Mouse (Mus musculus) ES-Bruce4 (cell line): ENCODE data around the gene C8g. TPM values are rescaled to one million over a fixed set of nuclear protein-coding genes. Genes with fewer than 3 reads are reported as not detected.

ENCODE experiments used
- H3K27ac ChIP-seq: 2 replicates; pipeline ENCODE4 v1.5.1; 2012; ENCODE audit warnings: low read length, inconsistent platforms; ENCODE audit not compliant: insufficient read depth
- H3K27me3 ChIP-seq: 2 replicates; pipeline ENCODE4 v1.6.1; 2012; ENCODE audit warnings: mild to moderate bottlenecking, low read length, inconsistent platforms; ENCODE audit not compliant: control insufficient read depth, poor library complexity, insufficient read depth, severe bottlenecking
- H3K36me3 ChIP-seq: 2 replicates; pipeline ENCODE4 v1.6.1; 2012; ENCODE audit warnings: inconsistent platforms, mild to moderate bottlenecking, low read length, moderate library complexity; ENCODE audit not compliant: control insufficient read depth, poor library complexity, insufficient read depth, severe bottlenecking
- H3K4me1 ChIP-seq: one replicate; pipeline ENCODE4 v1.8.1; 2011; ENCODE audit warnings: low read length; ENCODE audit not compliant: control insufficient read depth, insufficient read depth
- H3K4me3 ChIP-seq: 2 replicates; pipeline ENCODE4 v1.5.1; 2011; ENCODE audit warnings: low read depth, mild to moderate bottlenecking, low read length
- H3K9ac ChIP-seq: 2 replicates; pipeline ENCODE4 v1.6.1; 2012; ENCODE audit warnings: low read depth, mild to moderate bottlenecking, inconsistent platforms; ENCODE audit not compliant: poor library complexity, severe bottlenecking
- H3K9me3 ChIP-seq: replicated peaks from 2 replicates; pipeline ENCODE4 v1.6.1; 2012; ENCODE audit warnings: mild to moderate bottlenecking, low read length, inconsistent platforms; ENCODE audit not compliant: control insufficient read depth, poor library complexity, insufficient read depth, severe bottlenecking
- CTCF ChIP-seq: IDR thresholded peaks from one replicate; pipeline ENCODE4 v1.8.1; 2011; ENCODE audit warnings: low read depth, low read length
- EP300 ChIP-seq: IDR thresholded peaks from 2 replicates; pipeline ENCODE4 v1.6.1; 2011; ENCODE audit warnings: low read depth, low read length; ENCODE audit not compliant: insufficient read depth
- POLR2A ChIP-seq: IDR thresholded peaks from one replicate; pipeline ENCODE4 v1.8.1; 2011; ENCODE audit warnings: low read length; ENCODE audit not compliant: insufficient read depth
- polyA plus RNA-seq: library from polyadenylated mRNA; stranded (reverse); fragments of >200 nt; gene quantifications from 2 replicates; pipeline ENCODE4 v1.2.4, GENCODE M21; 2011; ENCODE audit warnings: low read depth; ENCODE audit not compliant: missing spikeins, insufficient read depth, insufficient read length

Gene C8g
- polyA plus RNA-seq, 1 experiment, result 4.9 TPM

DNA sequence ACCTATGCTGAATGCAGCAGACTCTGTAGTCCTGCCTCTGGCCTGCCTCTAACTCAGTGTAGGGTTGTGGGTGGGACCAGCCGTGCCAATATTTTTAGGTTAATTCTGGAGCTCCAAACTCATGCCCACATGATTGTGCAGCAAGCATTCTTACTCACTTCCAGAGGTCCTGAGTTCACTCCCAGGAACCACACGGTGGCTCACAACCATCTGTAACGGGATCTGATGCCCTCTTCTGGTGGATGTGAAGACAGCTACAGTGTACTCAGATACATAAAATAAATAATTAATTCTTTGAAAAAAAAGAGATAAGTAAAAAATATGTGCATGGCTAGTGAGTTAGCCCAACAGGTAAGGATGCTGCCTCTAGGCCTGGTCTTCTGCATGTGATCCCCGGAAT is 5.1 kb downstream of the C8g start:
- TF ChIP-seq POLR2A (no peak), CTCF (peak; percentile 43), EP300 (no peak)

DNA sequence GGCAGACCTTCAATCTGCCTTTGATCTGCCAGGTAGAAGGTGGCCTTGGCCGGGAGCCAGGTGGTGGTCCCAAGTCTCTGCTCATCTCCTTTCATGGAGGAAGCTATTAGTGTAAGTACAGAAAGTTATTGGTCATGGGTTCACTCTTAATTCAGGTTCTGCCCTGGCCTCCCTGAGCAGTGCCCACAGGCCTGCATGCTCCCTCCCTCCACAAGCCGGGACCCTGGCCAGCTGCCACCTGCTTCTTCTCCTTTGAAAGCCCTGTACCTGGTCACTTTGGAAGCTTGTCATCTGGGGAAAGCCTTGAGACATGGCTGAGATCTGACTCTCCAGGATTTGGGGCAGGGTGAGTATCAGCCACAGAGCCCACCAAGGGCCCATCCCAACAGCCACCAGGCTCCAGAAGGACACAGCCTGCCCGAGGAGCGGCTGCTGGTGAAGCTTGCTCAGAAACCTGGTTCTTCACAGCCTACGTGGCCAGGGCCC is 8.0 kb downstream of the C8g start, which contains the start of gene Lcn12:
TSS of gene Lcn12 (minus strand) at position 436 of the 486 bp plus-strand sequence.
- no peaks in the 10 kb centered on the region for H3K36me3 ChIP-seq
- no peak for TF ChIP-seq POLR2A
- TF ChIP-seq CTCF, result no peak
- no peak for TF ChIP-seq EP300
- H3K27me3 ChIP-seq, result no peaks in the 10 kb centered on the region
- H3K27ac ChIP-seq, result no peak within 1 kb of the TSS
- H3K9ac ChIP-seq, result no peak within 1 kb of the TSS
- no peak within 1 kb of the TSS for H3K4me3 ChIP-seq
- H3K9me3 ChIP-seq, result no peaks in the 10 kb centered on the region
- no peaks in the 10 kb centered on the region for H3K4me1 ChIP-seq

More for the DNA sequence above, 5.1 kb downstream of the C8g start:
- Histone ChIP-seq H3K27ac (no peak overlapping the region), H3K9me3 (no peaks in the 10 kb centered on the region), H3K4me1 (no peaks in the 10 kb centered on the region), H3K27me3 (no peaks in the 10 kb centered on the region), H3K36me3 (no peaks in the 10 kb centered on the region), H3K4me3 (no peak overlapping the region), H3K9ac (no peak overlapping the region)

DNA sequence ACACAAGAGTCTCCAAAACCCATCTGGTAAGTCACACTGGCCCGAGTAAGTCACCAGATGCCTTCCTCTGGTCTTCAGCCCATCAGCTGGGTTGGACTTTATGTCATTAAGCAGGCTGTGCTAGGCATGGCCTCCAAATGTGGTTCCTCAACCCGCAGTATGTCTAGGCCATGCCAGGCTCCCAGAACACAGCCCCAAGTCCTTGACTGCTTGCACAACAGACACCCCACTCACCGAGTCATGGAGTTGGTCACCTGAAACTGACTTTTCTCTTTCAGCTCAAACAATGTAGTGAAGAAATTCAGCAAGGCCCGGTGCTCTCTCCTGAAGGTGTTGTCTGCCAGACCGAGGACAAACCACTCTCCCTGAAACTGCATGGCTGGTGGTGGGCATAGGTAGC is 8.5 kb downstream of the C8g start:
- no peaks in the 10 kb centered on the region for H3K4me1 ChIP-seq
- no peaks in the 10 kb centered on the region for H3K36me3 ChIP-seq
- H3K9me3 ChIP-seq, result no peaks in the 10 kb centered on the region

GRCm38 (mm10) chr2:25488671-25489068 is 12.8 kb downstream of the C8g start:
- no peak for TF ChIP-seq CTCF
- no peak for TF ChIP-seq EP300
- no peak for TF ChIP-seq POLR2A
- H3K4me1 ChIP-seq, result no peaks in the 10 kb centered on the region
- no peak overlapping the region for H3K9ac ChIP-seq
- no peak overlapping the region for H3K27ac ChIP-seq
- no peaks in the 10 kb centered on the region for H3K27me3 ChIP-seq
- no peak overlapping the region for H3K4me3 ChIP-seq
- H3K36me3 ChIP-seq, result no peaks in the 10 kb centered on the region
- no peaks in the 10 kb centered on the region for H3K9me3 ChIP-seq

More for the DNA sequence above, 8.5 kb downstream of the C8g start:
- H3K4me3 ChIP-seq, result no peak overlapping the region
- H3K27me3 ChIP-seq, result no peaks in the 10 kb centered on the region
- H3K9ac ChIP-seq, result no peak overlapping the region
- no peak for TF ChIP-seq EP300
- no peak for TF ChIP-seq POLR2A
- no peak for TF ChIP-seq CTCF
- H3K27ac ChIP-seq, result no peak overlapping the region

DNA sequence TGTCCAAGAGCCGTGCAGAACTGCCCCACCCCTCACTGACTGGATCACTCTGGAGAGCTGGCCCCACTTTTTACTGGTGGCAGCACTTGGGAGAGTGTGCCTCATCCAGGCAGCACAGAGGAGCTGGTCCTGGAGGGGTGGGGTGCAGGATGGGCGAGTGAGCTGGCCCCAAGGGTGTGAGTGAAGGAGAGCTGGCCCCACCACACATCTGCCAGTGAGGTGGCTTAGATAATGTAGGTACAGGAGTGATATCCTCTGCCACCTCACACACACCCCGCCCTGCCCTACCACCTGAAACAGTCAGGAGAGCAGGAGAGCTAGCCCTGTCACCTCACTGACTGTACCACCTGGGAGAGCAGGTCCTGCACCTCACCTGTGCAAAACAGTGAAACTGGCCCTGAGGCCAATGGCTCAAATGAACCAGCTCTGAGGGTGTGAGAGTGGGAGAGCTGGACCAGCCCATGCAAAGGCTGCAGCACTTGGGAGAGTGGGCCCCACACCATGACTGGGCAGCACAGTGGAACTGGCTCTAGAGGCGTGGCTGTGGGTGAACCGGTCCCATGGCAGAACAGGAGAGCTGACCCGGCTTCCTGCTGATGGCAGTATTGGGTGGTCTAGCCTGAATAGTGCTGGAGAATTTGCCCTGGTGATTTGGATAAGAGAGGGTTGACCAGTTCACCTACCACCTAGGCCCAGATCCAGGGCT is 13.4 kb downstream of the C8g start:
- H3K27me3 ChIP-seq, result no peaks in the 10 kb centered on the region
- no peak overlapping the region for H3K9ac ChIP-seq
- H3K4me3 ChIP-seq, result no peak overlapping the region
- no peaks in the 10 kb centered on the region for H3K36me3 ChIP-seq
- TF ChIP-seq EP300, result no peak
- no peak overlapping the region for H3K27ac ChIP-seq
- H3K4me1 ChIP-seq, result no peaks in the 10 kb centered on the region
- no peaks in the 10 kb centered on the region for H3K9me3 ChIP-seq

GRCm38 (mm10) chr2:25484901-25485647 is 16.4 kb downstream of the C8g start:
- no peaks in the 10 kb centered on the region for H3K36me3 ChIP-seq
- no peak overlapping the region for H3K4me3 ChIP-seq
- no peaks in the 10 kb centered on the region for H3K9me3 ChIP-seq
- no peaks in the 10 kb centered on the region for H3K27me3 ChIP-seq
- H3K4me1 ChIP-seq, result no peaks in the 10 kb centered on the region
- no peak overlapping the region for H3K9ac ChIP-seq
- TF ChIP-seq CTCF, result no peak
- TF ChIP-seq POLR2A, result no peak
- no peak for TF ChIP-seq EP300
- H3K27ac ChIP-seq, result no peak overlapping the region
